Comparison of ENCODE assay signal across 9 mouse cellular contexts in the genomic region with DNA sequence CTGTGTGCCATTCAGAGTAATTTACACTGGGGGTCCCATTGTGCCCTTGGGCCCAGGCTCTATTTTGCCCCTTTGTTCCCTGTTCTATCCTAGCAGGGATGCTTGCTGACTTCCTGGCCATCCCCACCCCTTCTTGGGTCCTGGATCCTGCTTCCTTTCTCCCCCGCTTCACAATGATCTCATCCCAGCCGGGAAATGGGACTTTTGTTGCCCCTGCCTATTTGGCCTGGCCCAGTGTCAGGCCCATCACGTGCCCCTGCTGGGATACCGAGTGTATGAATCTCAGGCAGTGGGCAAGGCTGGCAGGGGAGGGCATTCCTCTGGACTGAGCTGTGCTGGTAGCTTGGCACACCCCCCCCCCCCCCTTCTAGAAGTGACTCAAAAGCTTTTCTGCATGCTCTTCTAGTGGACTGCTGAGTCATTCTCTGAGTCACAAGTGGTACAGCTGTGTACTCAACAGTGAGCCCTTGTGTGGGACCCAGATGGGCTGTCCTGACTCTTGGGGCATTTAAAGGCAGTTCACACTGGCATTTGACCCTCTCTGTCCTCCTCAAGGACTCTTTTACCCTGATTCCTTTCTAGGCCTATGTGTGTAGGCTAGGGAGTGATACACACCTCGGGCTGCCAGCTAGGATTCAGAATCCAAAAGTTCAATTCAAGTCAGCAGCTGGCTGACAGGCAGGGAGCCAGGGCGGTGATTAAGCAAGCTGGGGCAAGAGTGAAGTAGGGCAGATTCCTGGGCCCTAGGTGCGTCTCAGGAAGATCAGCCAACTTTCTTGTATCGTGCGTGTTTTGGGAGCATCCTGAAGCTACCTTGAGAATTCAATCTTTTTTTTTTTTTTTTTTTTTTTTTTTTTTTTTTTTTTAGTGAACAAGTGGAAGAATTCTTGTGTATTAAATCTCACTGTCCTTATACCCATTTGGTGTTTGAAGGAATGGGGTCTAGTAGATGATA.
DNase-seq lines count a peak whose midpoint lies in the region; ATAC-seq lines count a peak whose summit lies in the region.
"Had no signal": no experiment of that assay in that cellular context is flagged by ENCODE, and none has a peak within 500 bp of the region (broad histone marks: within the 10 kb centered on the region; RNA-seq: fewer than 3 reads in every experiment).

No protein-coding gene starts in this region.

- no peaks in the 10 kb centered on the region for H3K9me3 ChIP-seq in neural tube, embryonic 15.5 days (replicated peaks)
- H3K9me3 ChIP-seq: limb, embryonic 12.5 days had no signal

- H3K27ac ChIP-seq in neural tube, embryonic 15.5 days (replicated peaks) = no peak overlapping the region
- H3K27ac ChIP-seq: limb, embryonic 12.5 days had no signal

- H3K27me3 ChIP-seq in neural tube, embryonic 15.5 days (replicated peaks) = no peaks in the 10 kb centered on the region
- H3K27me3 ChIP-seq: limb, embryonic 12.5 days had no signal

- H3K4me1 ChIP-seq in neural tube, embryonic 15.5 days = 0 out of 2 replicates have a peak, but pooled peaks cover 6% of the 10 kb centered on the region
- H3K4me1 ChIP-seq: limb, embryonic 12.5 days had no signal

- peak; percentile 63 for DNase-seq in A20 (ENCODE audit: low read depth, low spot score)
- DNase-seq in MN1 (ENCODE audit: low spot score) = peak; percentile 83
- DNase-seq in cerebellum, adult 9-11 months = peak; percentile 46
- peak; percentile 95 for DNase-seq in gonadal fat pad, adult 2 months (ENCODE audit: low read depth)
- DNase-seq in kidney, adult 8-10 months = peak; percentile 85 to 86
- peak; percentile 42 for DNase-seq in liver

- no peaks in the 10 kb centered on the region for H3K36me3 ChIP-seq in neural tube, embryonic 15.5 days
- H3K36me3 ChIP-seq: limb, embryonic 12.5 days had no signal

- no peak overlapping the region for H3K4me2 ChIP-seq in neural tube, embryonic 15.5 days
- H3K4me2 ChIP-seq: limb, embryonic 12.5 days had no signal

- H3K4me3 ChIP-seq in neural tube, embryonic 15.5 days (replicated peaks) = no peak overlapping the region
- H3K4me3 ChIP-seq: limb, embryonic 12.5 days had no signal

- WGBS in neural tube, embryonic 15.5 days = 44% methylated on average over 9 of the region's 9 CpGs

- peak; percentile 81 for ATAC-seq in neural tube, embryonic 15.5 days (ENCODE audit: low FRiP score)
- no peak for ATAC-seq in activated CD4-positive, CD25-positive, alpha-beta regulatory T cell, adult 4 months

- H3K9ac ChIP-seq in neural tube, embryonic 15.5 days (replicated peaks) = no peak overlapping the region
- H3K9ac ChIP-seq: limb, embryonic 12.5 days had no signal

Comparison
In these comparisons a context has a peak if more than half of its experiments do, and no peak if none do; other contexts are left out.
1. DNase-seq: peak in every context shown above with its lines; median percentile 95 in gonadal fat pad, adult 2 months; 86 in kidney, adult 8-10 months; 83 in MN1; 63 in A20; 46 in cerebellum, adult 9-11 months; 42 in liver.